Mouse (Mus musculus): ENCODE results near the gene Dlg2. TPM values are rescaled to one million over a fixed set of nuclear protein-coding genes. Genes with fewer than 3 reads are reported as not detected.

Gene Dlg2
- polyA plus RNA-seq, 1 experiment, result 89.8 TPM

DNA sequence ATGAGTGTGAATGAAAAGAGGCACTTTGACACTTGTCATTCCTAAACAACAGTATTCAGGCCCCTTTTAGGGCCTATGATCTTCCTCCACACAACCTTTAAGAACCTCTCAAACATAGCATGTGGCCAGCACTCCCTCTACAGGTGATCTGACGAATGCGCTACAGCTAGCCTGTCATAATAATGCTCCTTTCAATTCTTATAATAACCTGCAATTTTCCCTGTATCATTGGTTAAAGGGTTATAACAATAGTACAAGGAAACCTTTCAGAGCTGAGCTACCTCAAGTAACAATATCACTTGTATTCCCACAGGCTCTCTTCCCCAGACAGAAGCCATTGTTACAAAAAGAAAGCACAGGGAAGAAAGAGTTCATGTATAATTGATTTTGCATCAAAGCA lies 1105.7 kb downstream of the Dlg2 start:
- Histone ChIP-seq H3K4me1 (ENCODE audit: control insufficient read depth, insufficient read depth, low read length) (no peaks in the 10 kb centered on the region), H3K27me3 (ENCODE audit: control insufficient read depth, insufficient read depth, low read length) (no peaks in the 10 kb centered on the region), H3K27ac (ENCODE audit: insufficient read depth, low read length) (no peak overlapping the region), H3K4me3 (replicated peaks; ENCODE audit: insufficient read depth, low read depth, low read length) (no peak overlapping the region)
- TF ChIP-seq POLR2A (IDR thresholded peaks at IDR 0.05; ENCODE audit: borderline replicate concordance, insufficient read depth, low read length), result no peak
- peak; percentile 52; the same call in 1 of the 2 replicates for TF ChIP-seq CTCF (IDR thresholded peaks at IDR 0.05; ENCODE audit: borderline replicate concordance, insufficient read depth, low read depth, low read length)
- WGBS, result 78% methylated on average over 2 of the region's 2 CpGs
- no peak for DNase-seq

DNA sequence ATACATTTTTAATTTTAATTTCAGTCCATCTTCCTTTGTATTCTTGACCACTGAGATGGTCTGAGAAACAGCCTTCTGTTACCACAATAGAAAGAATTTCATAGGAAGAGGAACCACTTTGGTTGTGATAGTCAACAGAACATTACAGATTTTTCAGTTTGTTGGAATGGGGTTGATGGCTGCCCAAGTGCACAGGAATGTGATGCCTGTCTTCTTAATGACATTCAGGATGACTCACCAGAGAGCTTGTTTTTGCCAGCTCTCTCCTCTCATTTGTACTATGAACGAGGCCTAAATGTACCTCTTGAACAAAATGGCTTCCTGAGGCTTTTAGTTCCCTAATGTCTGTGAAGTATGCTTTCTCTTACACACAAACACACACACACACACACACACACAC lies 1107.1 kb downstream of the Dlg2 start:
- WGBS, result 17% methylated on average over 1 of the region's 1 CpGs
- DNase-seq, result peak in 1 of 2 experiments; percentile 13
- no peak overlapping the region for H3K27ac ChIP-seq (ENCODE audit: insufficient read depth, low read length)

DNA sequence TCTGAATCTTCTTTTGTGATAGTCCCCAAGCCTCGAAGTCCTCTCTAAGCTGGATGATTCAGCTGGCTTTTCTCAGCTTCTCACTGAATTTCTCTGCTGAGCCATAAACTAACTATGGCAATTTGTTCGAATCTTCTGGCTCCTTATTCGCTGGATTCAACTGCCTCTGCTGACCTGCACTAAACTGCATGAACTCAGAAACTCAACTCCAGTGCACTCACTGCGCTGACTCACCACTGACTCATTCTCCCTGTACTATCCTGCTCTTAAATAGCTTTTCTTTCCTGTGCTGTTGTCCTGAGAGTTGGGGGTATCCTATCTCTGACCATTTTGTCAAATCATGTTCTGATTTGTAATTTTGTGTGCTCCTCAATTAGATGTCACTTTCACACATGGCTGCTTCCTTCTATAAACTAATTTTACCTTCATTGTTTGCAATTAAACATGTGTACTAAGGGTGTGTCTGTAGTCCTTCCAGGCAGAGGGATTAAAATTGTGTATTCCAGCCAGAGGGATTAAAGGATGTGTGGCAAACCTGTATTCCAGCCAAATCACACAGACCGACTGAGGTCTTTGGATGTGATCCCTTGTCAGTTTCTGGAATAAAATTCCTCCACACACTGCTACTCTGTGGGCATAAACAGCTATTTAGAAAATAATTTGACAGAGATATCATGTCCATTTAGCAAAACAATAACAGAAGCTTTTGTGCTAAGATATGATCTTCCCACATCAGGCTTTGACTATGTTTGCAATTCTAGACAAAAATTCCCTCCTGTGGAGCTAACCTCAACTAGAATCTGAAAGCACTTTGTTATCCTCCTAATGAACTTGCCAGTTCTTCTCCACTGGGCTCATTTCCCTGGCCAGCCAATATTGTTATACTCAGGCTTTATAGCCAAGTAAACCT lies 1115.0 kb downstream of the Dlg2 start:
- Histone ChIP-seq H3K4me1 (ENCODE audit: control insufficient read depth, insufficient read depth, low read length) (peaks cover 2% of the 10 kb centered on the region; the same call in 1 of the 2 replicates), H3K27me3 (ENCODE audit: control insufficient read depth, insufficient read depth, low read length) (no peaks in the 10 kb centered on the region), H3K27ac (ENCODE audit: insufficient read depth, low read length) (no peak overlapping the region), H3K4me3 (replicated peaks; ENCODE audit: insufficient read depth, low read depth, low read length) (no peak overlapping the region)
- TF ChIP-seq CTCF (IDR thresholded peaks at IDR 0.05; ENCODE audit: borderline replicate concordance, insufficient read depth, low read depth, low read length), result no peak
- no peak for TF ChIP-seq POLR2A (IDR thresholded peaks at IDR 0.05; ENCODE audit: borderline replicate concordance, insufficient read depth, low read length)
- peak in 1 of 2 experiments; percentile 14 for DNase-seq
- 63% methylated on average over 5 of the region's 5 CpGs for WGBS

More for the DNA sequence above, 1107.1 kb downstream of the Dlg2 start:
- no peaks in the 10 kb centered on the region for H3K4me1 ChIP-seq (ENCODE audit: control insufficient read depth, insufficient read depth, low read length)
- no peak for TF ChIP-seq POLR2A (IDR thresholded peaks at IDR 0.05; ENCODE audit: borderline replicate concordance, insufficient read depth, low read length)
- no peak for TF ChIP-seq CTCF (IDR thresholded peaks at IDR 0.05; ENCODE audit: borderline replicate concordance, insufficient read depth, low read depth, low read length)
- H3K4me3 ChIP-seq (replicated peaks; ENCODE audit: insufficient read depth, low read depth, low read length), result no peak overlapping the region
- no peaks in the 10 kb centered on the region for H3K27me3 ChIP-seq (ENCODE audit: control insufficient read depth, insufficient read depth, low read length)

DNA sequence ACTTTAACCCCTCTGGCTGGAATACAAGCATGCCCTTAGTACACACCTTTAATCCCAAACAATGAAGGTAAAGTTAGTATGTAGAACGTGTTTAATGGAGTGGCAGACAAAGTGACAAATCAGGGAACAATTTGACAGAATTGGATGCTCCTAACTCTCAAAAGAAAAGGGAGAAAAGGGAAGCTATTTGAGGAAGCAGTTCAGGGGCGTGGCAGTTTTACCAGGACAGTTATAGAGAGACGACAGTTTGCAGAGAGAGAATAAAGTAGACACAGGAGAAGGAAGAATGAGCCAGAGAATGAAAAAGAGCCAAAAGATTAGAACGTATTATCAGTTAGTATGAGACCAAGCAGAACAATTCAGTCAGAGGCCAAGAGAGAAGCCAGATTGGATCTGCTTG lies 1122.1 kb downstream of the Dlg2 start:
- TF ChIP-seq CTCF (IDR thresholded peaks at IDR 0.05; ENCODE audit: borderline replicate concordance, insufficient read depth, low read depth, low read length) (no peak), POLR2A (IDR thresholded peaks at IDR 0.05; ENCODE audit: borderline replicate concordance, insufficient read depth, low read length) (no peak)
- Histone ChIP-seq H3K4me3 (replicated peaks; ENCODE audit: insufficient read depth, low read depth, low read length) (no peak overlapping the region), H3K4me1 (ENCODE audit: control insufficient read depth, insufficient read depth, low read length) (no peaks in the 10 kb centered on the region), H3K27ac (ENCODE audit: insufficient read depth, low read length) (no peak overlapping the region), H3K27me3 (ENCODE audit: control insufficient read depth, insufficient read depth, low read length) (no peaks in the 10 kb centered on the region)
- no peak for DNase-seq
- WGBS, result 62% methylated on average over 4 of the region's 4 CpGs

DNA sequence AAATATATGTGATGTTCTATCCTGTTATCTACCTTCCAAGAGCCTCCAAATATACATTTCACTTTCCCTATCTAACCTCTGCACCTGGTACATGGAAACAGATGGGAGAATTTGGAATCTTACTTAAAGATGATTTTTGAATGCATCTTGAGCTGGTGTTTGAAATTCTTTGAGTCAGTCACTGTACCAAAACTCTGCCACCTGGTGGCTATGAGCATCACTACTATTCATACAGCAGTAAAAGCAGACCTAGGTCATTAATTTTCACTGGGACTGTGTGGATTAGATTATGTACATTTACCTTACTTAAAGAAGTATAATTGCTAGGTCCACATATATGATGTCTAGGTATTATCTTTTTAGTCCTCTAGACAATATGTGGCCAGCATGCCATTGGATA lies 1124.8 kb downstream of the Dlg2 start:
- no peak for DNase-seq
- Histone ChIP-seq H3K4me3 (replicated peaks; ENCODE audit: insufficient read depth, low read depth, low read length) (no peak overlapping the region), H3K4me1 (ENCODE audit: control insufficient read depth, insufficient read depth, low read length) (no peaks in the 10 kb centered on the region), H3K27ac (ENCODE audit: insufficient read depth, low read length) (no peak overlapping the region), H3K27me3 (ENCODE audit: control insufficient read depth, insufficient read depth, low read length) (no peaks in the 10 kb centered on the region)
- TF ChIP-seq CTCF (IDR thresholded peaks at IDR 0.05; ENCODE audit: borderline replicate concordance, insufficient read depth, low read depth, low read length) (peak; percentile 23; the same call in 1 of the 2 replicates), POLR2A (IDR thresholded peaks at IDR 0.05; ENCODE audit: borderline replicate concordance, insufficient read depth, low read length) (no peak)

DNA sequence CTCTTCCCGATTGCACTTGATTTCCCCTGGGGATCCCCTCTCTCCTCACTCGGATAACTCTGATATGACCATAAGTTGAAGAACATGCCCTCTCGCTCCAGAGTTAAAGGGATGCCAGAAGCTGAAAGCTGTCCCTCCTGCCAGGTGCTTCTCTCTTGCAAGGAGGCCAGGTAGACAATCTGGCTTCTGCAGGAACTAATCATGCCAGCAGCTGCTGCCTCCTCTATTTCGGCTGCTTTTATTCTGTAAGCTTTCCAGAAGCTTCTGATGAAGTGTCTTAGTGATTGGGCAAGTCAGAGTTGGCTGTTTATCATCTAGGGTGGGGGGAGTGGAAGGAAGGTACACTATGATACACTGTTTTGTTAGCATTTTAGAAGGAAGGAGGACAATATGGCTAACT lies 1127.1 kb downstream of the Dlg2 start:
- TF ChIP-seq POLR2A (IDR thresholded peaks at IDR 0.05; ENCODE audit: borderline replicate concordance, insufficient read depth, low read length), result no peak
- TF ChIP-seq CTCF (IDR thresholded peaks at IDR 0.05; ENCODE audit: borderline replicate concordance, insufficient read depth, low read depth, low read length), result no peak
- WGBS, result 5% methylated on average over 4 of the region's 4 CpGs
- no peak overlapping the region for H3K27ac ChIP-seq (ENCODE audit: insufficient read depth, low read length)

GRCm38 (mm10) chr7:91653033-91653432 lies 1176.6 kb downstream of the Dlg2 start:
- Histone ChIP-seq H3K27ac (ENCODE audit: insufficient read depth, low read length) (no peak overlapping the region), H3K4me1 (ENCODE audit: control insufficient read depth, insufficient read depth, low read length) (no peaks in the 10 kb centered on the region), H3K4me3 (replicated peaks; ENCODE audit: insufficient read depth, low read depth, low read length) (no peak overlapping the region), H3K27me3 (ENCODE audit: control insufficient read depth, insufficient read depth, low read length) (no peaks in the 10 kb centered on the region)
- peak; percentile 25 to 60 for DNase-seq
- 7% methylated on average over 1 of the region's 1 CpGs for WGBS
- TF ChIP-seq POLR2A (IDR thresholded peaks at IDR 0.05; ENCODE audit: borderline replicate concordance, insufficient read depth, low read length) (no peak), CTCF (IDR thresholded peaks at IDR 0.05; ENCODE audit: borderline replicate concordance, insufficient read depth, low read depth, low read length) (no peak)

More for the DNA sequence above, 1127.1 kb downstream of the Dlg2 start:
- H3K27me3 ChIP-seq (ENCODE audit: control insufficient read depth, insufficient read depth, low read length), result no peaks in the 10 kb centered on the region
- no peak overlapping the region for H3K4me3 ChIP-seq (replicated peaks; ENCODE audit: insufficient read depth, low read depth, low read length)
- peak; percentile 18 to 24 for DNase-seq
- no peaks in the 10 kb centered on the region for H3K4me1 ChIP-seq (ENCODE audit: control insufficient read depth, insufficient read depth, low read length)

- H3K4me3 ChIP-seq (replicated peaks; ENCODE audit: insufficient read depth, low read depth, low read length), result no peak overlapping the region
- H3K27ac ChIP-seq (ENCODE audit: insufficient read depth, low read length), result no peak overlapping the region
- H3K4me1 ChIP-seq (ENCODE audit: control insufficient read depth, insufficient read depth, low read length), result no peaks in the 10 kb centered on the region
- 38% methylated on average over 2 of the region's 2 CpGs for WGBS
- DNase-seq, result no peak
- no peaks in the 10 kb centered on the region for H3K27me3 ChIP-seq (ENCODE audit: control insufficient read depth, insufficient read depth, low read length)
- TF ChIP-seq POLR2A (IDR thresholded peaks at IDR 0.05; ENCODE audit: borderline replicate concordance, insufficient read depth, low read length) (no peak), CTCF (IDR thresholded peaks at IDR 0.05; ENCODE audit: borderline replicate concordance, insufficient read depth, low read depth, low read length) (no peak)
These were observed 1183.0 kb downstream of the Dlg2 start for GRCm38 (mm10) chr7:91659498-91659897.
